Mouse (Mus musculus): ENCODE results near the gene Sf3a3.
A peak's percentile ranks its signal among the peaks of the same experiment; 100 is the strongest.

Sf3a3 gene

DNA sequence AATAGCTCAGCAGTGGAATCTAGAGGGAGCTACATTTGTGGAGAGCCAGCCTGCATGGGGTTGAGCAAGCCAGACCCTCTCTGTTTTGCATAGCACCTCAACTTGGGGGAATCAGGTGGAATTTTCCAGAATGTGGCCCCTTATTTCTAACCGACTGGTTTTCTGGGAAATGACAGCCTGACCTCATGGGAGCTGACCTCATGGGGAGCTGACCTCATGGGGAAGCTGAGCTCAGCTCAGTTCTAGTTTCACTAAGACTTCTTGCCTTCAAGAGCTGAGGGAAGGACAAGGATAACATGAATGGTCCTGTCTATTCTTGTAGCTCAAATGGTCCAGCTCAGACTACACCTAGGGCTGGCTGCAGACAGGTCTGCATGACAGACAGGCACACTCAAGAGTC, 24.2 kb downstream of the Sf3a3 start:
- DNase-seq, result no peak

DNA sequence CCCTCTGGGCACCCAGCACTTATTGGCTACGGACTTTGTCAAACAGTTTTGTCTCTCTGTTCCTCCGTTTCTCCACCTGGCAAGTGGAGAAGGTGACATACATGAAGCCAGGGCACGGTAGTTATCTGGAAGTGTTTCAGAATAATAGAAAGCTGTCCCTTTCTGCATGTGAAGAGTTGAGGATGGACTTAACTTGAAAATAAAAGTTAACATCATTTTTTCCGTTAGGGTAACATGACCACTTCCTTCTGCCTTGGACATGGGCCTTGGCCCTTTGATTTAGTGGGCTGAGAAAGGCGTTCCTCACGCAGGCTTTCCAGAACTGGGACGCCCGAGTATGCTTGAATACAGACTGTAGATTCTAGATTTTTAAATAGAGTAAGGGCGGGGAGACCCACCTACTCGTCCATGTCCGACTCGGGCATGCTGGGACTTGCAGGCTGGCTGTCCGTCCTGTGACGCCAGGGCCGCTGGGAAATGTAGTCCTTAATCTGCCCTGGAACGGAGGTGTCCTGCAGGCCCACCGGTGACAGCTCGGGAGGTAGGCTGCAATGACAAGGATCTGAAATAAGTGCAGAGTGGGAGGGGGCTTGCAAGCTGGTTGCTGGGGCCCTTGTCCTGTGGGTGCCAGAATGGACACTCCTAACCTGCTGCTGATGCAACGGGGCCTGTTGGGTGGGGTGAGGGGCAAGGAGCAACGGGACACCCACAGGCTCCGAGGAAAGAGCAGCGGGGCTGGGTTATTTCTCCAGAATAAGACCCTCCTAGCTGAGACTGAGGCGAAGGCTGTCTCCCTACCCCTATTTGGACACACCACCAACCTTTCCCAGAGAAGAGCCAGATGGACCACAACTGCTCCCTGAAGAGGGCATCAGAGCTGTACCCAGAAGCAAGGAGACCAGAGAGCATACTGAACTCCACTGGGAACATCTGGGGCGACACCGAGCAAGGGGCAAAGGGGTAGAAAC, 27.1 kb downstream of the Sf3a3 start, which contains the start of gene Inpp5b:
Gene Inpp5b, plus strand, starts transcription at position 475 of the 968 bp plus-strand sequence.
- DNase-seq, result peak; percentile 84 to 88

GRCm38 (mm10) chr4:124742839-124743238, 28.3 kb downstream of the Sf3a3 start:
- DNase-seq, result no peak

DNA sequence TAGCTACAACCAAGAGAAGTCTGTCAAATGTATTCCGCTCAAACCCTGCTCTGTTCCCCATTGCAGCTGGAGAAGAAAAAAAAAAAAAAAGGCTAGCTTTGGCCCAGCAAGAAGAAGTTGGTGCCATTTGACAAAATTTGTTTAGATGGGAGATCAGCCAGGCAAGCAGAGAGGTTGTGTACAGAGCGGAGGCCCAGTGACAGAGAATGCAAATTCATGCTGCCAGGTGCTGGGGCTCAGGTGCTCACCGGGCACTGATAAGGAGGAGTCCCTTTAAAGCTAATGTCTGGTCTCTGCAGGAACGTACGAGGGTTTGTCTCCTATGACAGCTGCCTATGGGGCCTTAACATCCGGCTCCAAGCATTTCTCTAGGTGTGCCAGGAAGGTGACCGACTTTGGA, 32.0 kb downstream of the Sf3a3 start:
- DNase-seq, result no peak

DNA sequence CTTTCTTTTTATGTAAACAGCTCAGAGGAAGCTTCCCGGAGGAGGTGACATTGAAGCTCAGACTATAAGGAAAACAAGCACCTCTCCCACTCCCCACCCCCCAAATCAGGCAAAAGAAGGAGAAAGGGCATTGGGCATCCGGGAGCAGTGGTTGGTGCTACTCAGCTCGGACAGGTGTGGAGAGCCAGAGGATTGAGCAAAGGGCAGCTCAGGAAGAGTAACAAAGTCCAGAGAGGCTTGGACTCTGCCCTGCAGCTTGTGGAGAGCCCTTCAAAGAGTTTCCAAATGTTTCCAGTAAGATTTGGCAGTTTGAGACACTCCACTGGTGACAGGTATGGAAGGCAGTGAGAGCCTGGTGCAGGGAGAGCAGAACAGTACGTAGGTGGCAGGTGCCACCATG, 33.3 kb downstream of the Sf3a3 start:
- no peak for DNase-seq

- peak; percentile 98 to 99 for DNase-seq
Observed at GRCm38 (mm10) chr4:124751300-124752250, 37.0 kb downstream of the Sf3a3 start.

GRCm38 (mm10) chr4:124752281-124753199, 38.0 kb downstream of the Sf3a3 start:
- DNase-seq, result no peak

DNA sequence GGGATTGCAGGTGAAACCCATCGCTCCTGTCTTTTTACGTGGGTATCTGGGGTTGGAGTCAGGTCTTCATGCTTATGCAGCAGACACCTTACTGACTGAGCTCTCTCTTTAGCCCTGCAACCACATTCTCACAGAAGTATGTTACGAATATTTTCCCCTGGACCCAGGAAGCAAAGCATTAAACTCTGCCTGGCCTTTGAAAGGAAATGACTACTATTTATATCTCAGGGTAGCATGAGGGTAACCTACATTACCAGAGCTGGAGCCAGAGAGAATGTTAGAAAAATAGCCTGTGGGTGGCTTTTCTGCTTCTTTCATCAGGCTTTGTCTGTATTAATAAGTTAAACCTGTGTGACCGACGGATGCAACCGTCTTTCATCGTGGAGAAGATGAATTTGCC, 41.0 kb downstream of the Sf3a3 start:
- DNase-seq, result no peak

GRCm38 (mm10) chr4:124759305-124759811, 44.8 kb downstream of the Sf3a3 start:
- DNase-seq, result peak in 1 of 2 experiments; percentile 24

- no peak for DNase-seq
Observed at GRCm38 (mm10) chr4:124761201-124761600, 46.6 kb downstream of the Sf3a3 start.

GRCm38 (mm10) chr4:124762858-124763452, 48.4 kb downstream of the Sf3a3 start:
- DNase-seq, result no peak

- DNase-seq, result peak; percentile 22 to 38
Observed at GRCm38 (mm10) chr4:124765802-124766565, 51.4 kb downstream of the Sf3a3 start.

- DNase-seq, result no peak
Observed at GRCm38 (mm10) chr4:124766566-124766940, 52.0 kb downstream of the Sf3a3 start.

- no peak for DNase-seq
Observed at GRCm38 (mm10) chr4:124768963-124769591, 54.5 kb downstream of the Sf3a3 start.

DNA sequence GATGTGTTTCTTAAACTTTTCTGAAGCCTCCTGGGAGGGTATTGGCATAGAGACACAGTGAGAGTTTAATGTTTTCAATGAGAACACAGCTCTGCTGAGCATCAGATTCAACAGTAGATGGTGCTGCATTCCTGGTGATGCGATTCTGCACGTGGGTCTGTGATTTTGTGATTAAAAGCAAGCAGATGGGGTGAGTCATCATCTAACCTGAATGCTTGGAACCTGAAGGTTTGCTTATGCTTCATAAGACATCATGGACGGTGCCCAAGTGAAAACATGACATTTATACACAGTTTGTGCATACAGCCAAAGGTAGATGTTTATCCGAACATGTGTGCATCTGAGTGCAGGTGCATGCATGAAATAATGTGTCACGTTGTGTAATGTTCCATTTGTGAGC, 56.0 kb downstream of the Sf3a3 start:
- peak; percentile 55 to 69 for DNase-seq

GRCm38 (mm10) chr4:124772125-124772524, 57.5 kb downstream of the Sf3a3 start:
- DNase-seq, result no peak

DNA sequence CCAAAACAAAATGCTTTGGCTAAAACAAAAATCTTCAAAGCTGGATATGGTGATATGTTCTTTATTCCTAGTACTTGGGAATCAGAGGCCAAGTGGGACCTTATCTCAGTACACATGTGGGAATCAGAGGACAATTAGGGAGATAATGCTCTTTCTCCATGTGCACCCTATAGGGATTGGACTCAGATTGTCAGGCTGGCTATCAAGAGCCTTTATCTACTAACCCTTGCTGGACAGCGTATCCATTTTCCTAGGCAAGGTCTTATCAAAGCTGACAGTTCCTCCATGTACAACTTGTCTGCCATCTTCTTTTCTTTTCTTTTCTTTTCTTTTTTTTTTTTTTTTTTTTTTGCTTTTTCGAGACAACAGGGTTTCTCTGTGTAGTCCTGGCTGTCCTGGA, 58.9 kb downstream of the Sf3a3 start:
- DNase-seq, result no peak

GRCm38 (mm10) chr4:124773995-124774394, 59.4 kb downstream of the Sf3a3 start:
- no peak for DNase-seq

- no peak for DNase-seq
Observed at GRCm38 (mm10) chr4:124774429-124774828, 59.9 kb downstream of the Sf3a3 start.

DNA sequence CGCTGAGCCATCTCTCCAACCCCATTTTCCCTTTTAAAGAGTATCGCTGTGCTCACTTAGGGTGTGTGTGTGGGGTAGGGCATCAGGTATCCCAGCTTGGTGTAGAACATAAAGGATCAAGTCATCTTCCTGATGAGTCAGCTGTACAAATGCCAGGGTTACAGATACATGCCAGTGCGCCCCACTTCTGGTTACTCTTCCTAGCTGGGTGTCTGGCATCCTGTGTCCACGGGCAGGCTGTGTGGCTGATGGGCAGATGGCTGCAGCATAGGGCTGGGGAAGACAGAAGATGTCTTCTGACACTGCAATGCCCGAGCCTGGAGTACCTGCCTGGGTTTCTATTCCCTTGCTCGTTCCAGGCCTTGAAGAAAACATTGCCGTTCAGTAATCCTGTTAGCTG, 66.8 kb downstream of the Sf3a3 start:
- DNase-seq, result peak; percentile 51 to 67

All from cerebellum, postnatal 25 days (tissue).